Mouse (Mus musculus): Measurements from ENCODE around the gene Sult3a2. TPM values are rescaled to one million over a fixed set of nuclear protein-coding genes. Genes with fewer than 3 reads are reported as not detected.
"Not testable (repeated sequence)": the region's sequence is repeated elsewhere in the genome, so short reads cannot be mapped to it uniquely, and the experiment has no call there.

The Sult3a2 gene
- not detected in 2 replicates for polyA plus RNA-seq (2012; rRNA removed)

DNA sequence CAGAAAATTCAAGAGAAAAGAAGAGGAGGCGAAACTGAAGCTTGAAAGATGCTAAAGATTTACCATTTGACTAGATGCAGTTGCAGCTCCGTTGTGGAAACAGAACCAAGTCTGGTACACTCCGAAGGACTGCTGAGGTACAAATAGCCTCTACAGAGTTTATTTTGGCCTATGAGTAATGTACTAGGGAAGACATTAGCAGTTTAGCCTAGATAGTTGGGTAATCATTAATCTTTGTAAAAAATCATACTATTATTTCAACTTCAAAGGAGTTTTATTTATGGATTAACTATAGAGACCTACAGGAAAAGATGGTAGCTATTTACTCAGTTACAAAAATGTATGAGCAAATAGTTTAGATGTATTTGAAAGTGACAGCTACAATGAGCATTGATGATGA lies at the start of gene Sult3a2:
Gene Sult3a2 (minus strand): TSS at position 101 of the 400 bp plus-strand sequence.
- no peak within 1 kb of the TSS for H3K27ac ChIP-seq (ENCODE audit: control insufficient read depth, insufficient read depth, low read length)
- no peaks in the 10 kb centered on the region for H3K4me1 ChIP-seq (replicated peaks; ENCODE audit: control insufficient read depth, insufficient read depth, low read length)
- TF ChIP-seq POLR2A (IDR thresholded peaks at IDR 0.05; ENCODE audit: control insufficient read depth, extremely low read depth, insufficient read depth, low read length, poor library complexity) (no peak), CTCF (IDR thresholded peaks at IDR 0.05; ENCODE audit: borderline replicate concordance, control insufficient read depth, extremely low read depth, insufficient read depth, low read length, poor library complexity) (no peak)
- no peaks in the 10 kb centered on the region for H3K27me3 ChIP-seq (ENCODE audit: control insufficient read depth, insufficient read depth, low read length)
- no peak for DNase-seq
- H3K36me3 ChIP-seq (ENCODE audit: control insufficient read depth, insufficient read depth, low read length) = no peaks in the 10 kb centered on the region
- no peak within 1 kb of the TSS for H3K4me3 ChIP-seq (ENCODE audit: control insufficient read depth, insufficient read depth, low read length)
- WGBS = 92% methylated on average over 3 of the region's 3 CpGs

DNA sequence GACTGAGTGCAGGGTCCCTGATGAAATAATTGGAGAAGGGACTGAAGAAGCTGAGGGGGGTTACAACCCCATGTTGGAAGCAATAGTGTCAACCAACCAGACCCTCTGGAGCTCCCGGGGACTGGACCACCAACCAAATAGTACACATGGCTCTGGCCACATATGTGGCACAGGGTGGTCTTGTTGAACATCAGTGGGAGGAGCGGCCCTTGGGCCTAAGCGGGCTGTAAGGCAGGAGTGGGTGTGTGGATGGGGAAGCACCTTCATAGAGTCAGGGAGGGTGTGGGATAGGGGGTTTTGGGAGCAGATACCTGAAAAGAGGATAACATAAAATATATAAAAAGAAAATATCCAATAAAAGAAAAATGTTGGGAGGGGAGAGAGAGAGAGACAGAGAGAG lies 34.4 kb upstream of the Sult3a2 start:
- TF ChIP-seq CTCF (IDR thresholded peaks at IDR 0.05; ENCODE audit: borderline replicate concordance, control insufficient read depth, extremely low read depth, insufficient read depth, low read length, poor library complexity) = no peak
- no peak for TF ChIP-seq POLR2A (IDR thresholded peaks at IDR 0.05; ENCODE audit: control insufficient read depth, extremely low read depth, insufficient read depth, low read length, poor library complexity)
- 97% methylated on average over 3 of the region's 3 CpGs for WGBS
- no peaks in the 10 kb centered on the region for H3K27me3 ChIP-seq (ENCODE audit: control insufficient read depth, insufficient read depth, low read length)
- no peak for DNase-seq
- no peak overlapping the region for H3K27ac ChIP-seq (ENCODE audit: control insufficient read depth, insufficient read depth, low read length)
- no peaks in the 10 kb centered on the region for H3K36me3 ChIP-seq (ENCODE audit: control insufficient read depth, insufficient read depth, low read length)
- H3K4me3 ChIP-seq (ENCODE audit: control insufficient read depth, insufficient read depth, low read length) = no peak overlapping the region
- no peaks in the 10 kb centered on the region for H3K4me1 ChIP-seq (replicated peaks; ENCODE audit: control insufficient read depth, insufficient read depth, low read length)

- no peaks in the 10 kb centered on the region for H3K4me1 ChIP-seq (replicated peaks; ENCODE audit: control insufficient read depth, insufficient read depth, low read length)
- H3K27ac ChIP-seq (ENCODE audit: control insufficient read depth, insufficient read depth, low read length) = no peak overlapping the region
- H3K4me3 ChIP-seq (ENCODE audit: control insufficient read depth, insufficient read depth, low read length) = no peak overlapping the region
- no peaks in the 10 kb centered on the region for H3K27me3 ChIP-seq (ENCODE audit: control insufficient read depth, insufficient read depth, low read length)
- TF ChIP-seq POLR2A (IDR thresholded peaks at IDR 0.05; ENCODE audit: control insufficient read depth, extremely low read depth, insufficient read depth, low read length, poor library complexity) = no peak
- no peak for DNase-seq
- WGBS = 92% methylated on average over 1 of the region's 1 CpGs
- no peaks in the 10 kb centered on the region for H3K36me3 ChIP-seq (ENCODE audit: control insufficient read depth, insufficient read depth, low read length)
Measured at GRCm38 (mm10) chr10:33816923-33817322, 30.4 kb upstream of the Sult3a2 start.

GRCm38 (mm10) chr10:33814266-33814665 lies 27.8 kb upstream of the Sult3a2 start:
- Histone ChIP-seq H3K4me3 (ENCODE audit: control insufficient read depth, insufficient read depth, low read length) (no peak overlapping the region), H3K27ac (ENCODE audit: control insufficient read depth, insufficient read depth, low read length) (no peak overlapping the region), H3K36me3 (ENCODE audit: control insufficient read depth, insufficient read depth, low read length) (no peaks in the 10 kb centered on the region), H3K4me1 (replicated peaks; ENCODE audit: control insufficient read depth, insufficient read depth, low read length) (no peaks in the 10 kb centered on the region), H3K27me3 (ENCODE audit: control insufficient read depth, insufficient read depth, low read length) (no peaks in the 10 kb centered on the region)
- TF ChIP-seq POLR2A (IDR thresholded peaks at IDR 0.05; ENCODE audit: control insufficient read depth, extremely low read depth, insufficient read depth, low read length, poor library complexity) = no peak
- no peak for TF ChIP-seq CTCF (IDR thresholded peaks at IDR 0.05; ENCODE audit: borderline replicate concordance, control insufficient read depth, extremely low read depth, insufficient read depth, low read length, poor library complexity)
- no peak for DNase-seq

GRCm38 (mm10) chr10:33811807-33812206 lies 25.3 kb upstream of the Sult3a2 start:
- no peak for DNase-seq
- H3K36me3 ChIP-seq (ENCODE audit: control insufficient read depth, insufficient read depth, low read length) = no peaks in the 10 kb centered on the region
- H3K4me1 ChIP-seq (replicated peaks; ENCODE audit: control insufficient read depth, insufficient read depth, low read length) = no peaks in the 10 kb centered on the region
- H3K27ac ChIP-seq (ENCODE audit: control insufficient read depth, insufficient read depth, low read length) = no peak overlapping the region
- no peak overlapping the region for H3K4me3 ChIP-seq (ENCODE audit: control insufficient read depth, insufficient read depth, low read length)
- H3K27me3 ChIP-seq (ENCODE audit: control insufficient read depth, insufficient read depth, low read length) = no peaks in the 10 kb centered on the region
- 42% methylated on average over 1 of the region's 1 CpGs for WGBS
- TF ChIP-seq CTCF (IDR thresholded peaks at IDR 0.05; ENCODE audit: borderline replicate concordance, control insufficient read depth, extremely low read depth, insufficient read depth, low read length, poor library complexity) (no peak), POLR2A (IDR thresholded peaks at IDR 0.05; ENCODE audit: control insufficient read depth, extremely low read depth, insufficient read depth, low read length, poor library complexity) (no peak)

- 84% methylated on average over 6 of the region's 6 CpGs for WGBS
- not testable (repeated sequence) for H3K27ac ChIP-seq (ENCODE audit: control insufficient read depth, insufficient read depth, low read length); H3K4me1 ChIP-seq (replicated peaks; ENCODE audit: control insufficient read depth, insufficient read depth, low read length); DNase-seq; H3K36me3 ChIP-seq (ENCODE audit: control insufficient read depth, insufficient read depth, low read length); H3K4me3 ChIP-seq (ENCODE audit: control insufficient read depth, insufficient read depth, low read length); H3K27me3 ChIP-seq (ENCODE audit: control insufficient read depth, insufficient read depth, low read length)
Measured at GRCm38 (mm10) chr10:33797221-33797949, 10.9 kb upstream of the Sult3a2 start.

DNA sequence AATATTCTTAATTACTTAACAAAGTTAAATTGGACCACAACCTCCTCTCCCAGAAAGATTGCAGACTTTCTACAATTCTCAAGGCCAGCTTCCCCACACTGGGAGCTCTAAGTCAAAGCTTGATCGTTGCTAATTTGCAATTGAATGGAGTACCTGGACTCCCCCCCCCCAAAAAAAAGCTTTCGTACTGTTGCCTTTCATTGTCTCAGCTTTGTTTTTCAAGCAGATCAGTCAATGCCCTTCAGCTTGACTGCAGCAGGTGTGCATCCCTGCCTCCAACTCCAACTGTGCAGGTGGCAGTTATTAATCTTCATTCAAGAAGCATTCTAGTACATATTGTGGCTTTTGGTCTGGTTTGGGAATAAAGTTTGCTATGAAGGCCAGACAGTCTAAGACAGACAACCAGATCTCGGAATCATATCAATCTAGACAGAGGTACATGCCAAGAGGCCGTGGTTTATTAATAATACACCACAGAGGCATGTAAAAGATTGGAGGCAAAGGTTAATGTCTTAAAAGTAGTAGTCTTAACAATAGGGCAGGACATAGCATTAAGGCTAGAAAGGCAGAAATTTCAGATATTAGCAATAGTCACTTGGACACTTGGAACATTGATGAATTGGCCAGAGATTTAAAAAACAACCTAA lies 9.9 kb upstream of the Sult3a2 start:
- not testable (repeated sequence) for H3K4me1 ChIP-seq (replicated peaks; ENCODE audit: control insufficient read depth, insufficient read depth, low read length); H3K4me3 ChIP-seq (ENCODE audit: control insufficient read depth, insufficient read depth, low read length); H3K27me3 ChIP-seq (ENCODE audit: control insufficient read depth, insufficient read depth, low read length); H3K27ac ChIP-seq (ENCODE audit: control insufficient read depth, insufficient read depth, low read length); DNase-seq; H3K36me3 ChIP-seq (ENCODE audit: control insufficient read depth, insufficient read depth, low read length)
- 89% methylated on average over 4 of the region's 4 CpGs for WGBS

- 84% methylated on average over 3 of the region's 3 CpGs for WGBS
- H3K36me3 ChIP-seq (ENCODE audit: control insufficient read depth, insufficient read depth, low read length) = not testable (repeated sequence)
Measured at GRCm38 (mm10) chr10:33792166-33792565, 5.7 kb upstream of the Sult3a2 start.

More at GRCm38 (mm10) chr10:33792166-33792565, 5.7 kb upstream of the Sult3a2 start:
- H3K27me3 ChIP-seq (ENCODE audit: control insufficient read depth, insufficient read depth, low read length); H3K27ac ChIP-seq (ENCODE audit: control insufficient read depth, insufficient read depth, low read length); H3K4me1 ChIP-seq (replicated peaks; ENCODE audit: control insufficient read depth, insufficient read depth, low read length); H3K4me3 ChIP-seq (ENCODE audit: control insufficient read depth, insufficient read depth, low read length); DNase-seq: not testable (repeated sequence)
